Mouse (Mus musculus) intestine, embryonic 14.5 days (tissue): Measurements from ENCODE around the gene 4930595D18Rik. TPM values are rescaled to one million over a fixed set of nuclear protein-coding genes. Genes with fewer than 3 reads are reported as not detected.
A peak's percentile ranks its signal among the peaks of the same experiment; 100 is the strongest.

Source experiments
- ATAC-seq: fragments of 200-750 bp; cut with Nextera tagmentation; replicated peaks from 2 replicates; pipeline ENCODE4 v1.8.0; 2017; ENCODE audit warnings: low read depth, moderate number of reproducible peaks, moderate TSS enrichment, moderate library complexity; ENCODE audit not compliant: low FRiP score, low TSS enrichment
- DNase-seq: peaks from one replicate; pipeline ENCODE4 v3.0.0-alpha.2; 2018; ENCODE audit warnings: low spot score
- H3K27ac ChIP-seq: fragments of 300-500 bp; sonication (generic); 2 replicates; pipeline ENCODE4 v1.5.1; 2014; ENCODE audit warnings: low read depth, mild to moderate bottlenecking, control low read depth
- H3K27me3 ChIP-seq: fragments of 300-500 bp; sonication (generic); replicated peaks from 2 replicates; pipeline ENCODE4 v1.6.1; 2014; ENCODE audit warnings: low read length, control low read depth; ENCODE audit not compliant: control insufficient read depth, insufficient read depth
- H3K36me3 ChIP-seq: fragments of 300-500 bp; sonication (generic); 2 replicates; pipeline ENCODE4 v1.6.1; 2014; ENCODE audit warnings: low read length, control low read depth; ENCODE audit not compliant: control insufficient read depth, insufficient read depth
- H3K4me1 ChIP-seq: fragments of 300-500 bp; sonication (generic); replicated peaks from 2 replicates; pipeline ENCODE4 v1.6.1; 2014; ENCODE audit warnings: low read length, control low read depth, mixed read lengths; ENCODE audit not compliant: control insufficient read depth, insufficient read depth
- H3K4me2 ChIP-seq: fragments of 300-500 bp; sonication (generic); 2 replicates; pipeline ENCODE4 v1.6.1; 2014; ENCODE audit warnings: low read length
- H3K4me3 ChIP-seq: fragments of 300-500 bp; sonication (generic); 2 replicates; pipeline ENCODE4 v1.5.1; 2014; ENCODE audit warnings: low read depth, low read length, control low read depth, mixed read lengths
- H3K9ac ChIP-seq: fragments of 300-500 bp; sonication (generic); 2 replicates; pipeline ENCODE4 v1.6.1; 2014; ENCODE audit warnings: mild to moderate bottlenecking, low read length
- H3K9me3 ChIP-seq: fragments of 300-500 bp; sonication (generic); 2 replicates; pipeline ENCODE4 v1.6.1; 2016; ENCODE audit warnings: low read length, control low read depth; ENCODE audit not compliant: control insufficient read depth
- whole genome bisulfite sequencing: fragments of 180-500 bp; shearing (Covaris S2); extraction: QIAGEN DNeasy Blood & Tissue Kit; methylation state at CpG from one replicate; pipeline ENCODE4 v1.1.7; 2014; 5-methylcytosine and 5-hydroxymethylcytosine counted together
- polyA plus RNA-seq: library from polyadenylated mRNA; unstranded; fragments of >200 nt; fragmentation: Nextera tagmentation; extraction: Ambion mirVana; gene quantifications from 2 replicates; pipeline ENCODE4 v1.2.1, GENCODE M21; 2014

The 4930595D18Rik gene
- polyA plus RNA-seq, 1 experiment from 2014 or later: not detected

DNA sequence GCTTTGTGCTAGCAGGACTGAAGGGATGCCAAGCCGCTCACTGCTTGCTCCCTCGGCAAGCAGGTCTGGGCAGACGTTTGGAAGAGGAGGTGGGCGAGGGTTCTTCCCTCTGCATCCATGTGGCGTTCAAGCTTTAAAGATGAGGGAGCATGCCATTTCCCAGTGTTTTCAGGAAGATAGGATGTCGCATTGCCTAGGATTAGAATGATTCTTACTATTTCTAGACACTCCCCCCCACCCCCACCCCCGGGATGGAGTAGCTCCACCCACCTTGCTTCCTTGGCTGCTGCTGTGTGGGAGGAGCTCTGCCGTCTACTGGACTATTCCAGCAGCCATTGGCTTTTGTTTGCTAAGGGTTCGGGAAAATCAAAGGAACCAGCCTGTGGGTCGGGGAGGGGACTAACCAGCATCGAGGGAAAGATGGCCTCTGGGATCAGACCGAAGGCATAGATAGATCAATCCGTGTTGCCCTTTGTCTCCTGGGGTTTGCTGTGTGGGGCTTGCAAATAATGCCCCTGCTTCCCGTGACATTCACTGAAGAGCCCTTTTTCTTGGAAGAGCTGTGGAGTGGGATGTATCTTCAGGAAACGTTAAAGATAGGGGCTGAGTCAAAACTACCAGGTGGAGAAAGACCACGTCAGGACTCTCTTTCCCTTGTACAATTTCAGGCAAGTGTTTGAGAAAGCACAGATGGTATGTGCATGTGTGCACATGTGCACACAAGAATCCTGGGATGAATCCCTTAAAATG is 21.8 kb downstream of the 4930595D18Rik start:
- peak overlapping the region; percentile 29; the same call in 1 of the 2 replicates for H3K9ac ChIP-seq
- peak overlapping the region; percentile 43; the same call in 1 of the 2 replicates for H3K27ac ChIP-seq
- peak overlapping the region; percentile 15; the same call in 1 of the 2 replicates for H3K4me3 ChIP-seq
- ATAC-seq: no peak
- WGBS: 13% methylated on average over 16 of the region's 16 CpGs
- peaks cover 23% of the 10 kb centered on the region for H3K4me1 ChIP-seq
- H3K36me3 ChIP-seq: no peaks in the 10 kb centered on the region
- H3K9me3 ChIP-seq: no peaks in the 10 kb centered on the region
- H3K27me3 ChIP-seq: no peaks in the 10 kb centered on the region
- peak; percentile 76 for DNase-seq
- peak overlapping the region; percentile 47 for H3K4me2 ChIP-seq

DNA sequence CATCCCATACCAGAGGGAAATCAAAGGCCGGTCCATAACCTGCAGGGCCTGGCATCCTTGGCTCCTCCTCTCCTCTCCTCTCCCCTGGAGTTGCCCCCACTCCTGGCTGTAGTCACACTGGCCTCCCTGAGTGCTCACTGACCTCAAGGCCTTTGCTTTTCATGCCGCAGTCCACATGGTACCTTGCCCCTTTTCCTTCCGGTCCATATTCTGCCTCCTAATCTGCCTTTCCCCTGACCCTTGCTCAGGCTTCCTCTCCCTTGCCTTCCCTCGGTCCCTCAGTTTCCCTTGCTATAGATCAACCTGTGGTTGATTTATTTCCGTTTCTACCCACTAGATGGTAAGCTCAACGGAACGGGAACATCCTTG is 22.4 kb downstream of the 4930595D18Rik start:
- WGBS: 39% methylated on average over 7 of the region's 7 CpGs
- ATAC-seq (no peak), DNase-seq (no peak)
- no peak overlapping the region for H3K9ac ChIP-seq
- H3K4me3 ChIP-seq: no peak overlapping the region
- H3K4me1 ChIP-seq: peaks cover 21% of the 10 kb centered on the region
- no peak overlapping the region for H3K27ac ChIP-seq
- no peaks in the 10 kb centered on the region for H3K36me3 ChIP-seq
- no peaks in the 10 kb centered on the region for H3K27me3 ChIP-seq
- H3K4me2 ChIP-seq: peak overlapping the region; percentile 47; the same call in 1 of the 2 replicates
- H3K9me3 ChIP-seq: no peaks in the 10 kb centered on the region

DNA sequence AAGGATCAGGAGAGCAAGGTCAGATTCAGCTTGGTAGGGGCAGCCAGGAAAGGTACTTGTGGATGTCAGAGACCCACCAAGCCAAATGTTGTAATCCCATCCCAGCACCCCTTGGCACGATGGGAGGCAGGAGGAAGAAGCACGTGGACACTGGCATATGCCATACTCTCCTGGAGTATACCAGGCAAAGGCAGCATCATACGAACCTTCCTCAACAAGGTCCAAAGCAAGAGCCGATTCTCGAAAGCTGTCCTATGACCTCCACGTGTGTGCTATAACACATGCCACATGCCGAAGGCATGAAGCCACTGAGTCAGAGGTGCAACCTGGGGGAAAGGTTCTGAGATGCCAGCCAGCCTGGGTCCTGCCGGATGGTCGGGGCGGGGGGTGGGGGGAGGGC is 23.4 kb downstream of the 4930595D18Rik start:
- no peaks in the 10 kb centered on the region for H3K27me3 ChIP-seq
- H3K4me3 ChIP-seq: no peak overlapping the region
- H3K27ac ChIP-seq: no peak overlapping the region
- H3K36me3 ChIP-seq: no peaks in the 10 kb centered on the region
- no peak for ATAC-seq
- no peak for DNase-seq
- WGBS: 96% methylated on average over 10 of the region's 10 CpGs
- H3K9ac ChIP-seq: no peak overlapping the region
- H3K4me2 ChIP-seq: no peak overlapping the region
- H3K4me1 ChIP-seq: peaks cover 21% of the 10 kb centered on the region
- H3K9me3 ChIP-seq: no peaks in the 10 kb centered on the region

DNA sequence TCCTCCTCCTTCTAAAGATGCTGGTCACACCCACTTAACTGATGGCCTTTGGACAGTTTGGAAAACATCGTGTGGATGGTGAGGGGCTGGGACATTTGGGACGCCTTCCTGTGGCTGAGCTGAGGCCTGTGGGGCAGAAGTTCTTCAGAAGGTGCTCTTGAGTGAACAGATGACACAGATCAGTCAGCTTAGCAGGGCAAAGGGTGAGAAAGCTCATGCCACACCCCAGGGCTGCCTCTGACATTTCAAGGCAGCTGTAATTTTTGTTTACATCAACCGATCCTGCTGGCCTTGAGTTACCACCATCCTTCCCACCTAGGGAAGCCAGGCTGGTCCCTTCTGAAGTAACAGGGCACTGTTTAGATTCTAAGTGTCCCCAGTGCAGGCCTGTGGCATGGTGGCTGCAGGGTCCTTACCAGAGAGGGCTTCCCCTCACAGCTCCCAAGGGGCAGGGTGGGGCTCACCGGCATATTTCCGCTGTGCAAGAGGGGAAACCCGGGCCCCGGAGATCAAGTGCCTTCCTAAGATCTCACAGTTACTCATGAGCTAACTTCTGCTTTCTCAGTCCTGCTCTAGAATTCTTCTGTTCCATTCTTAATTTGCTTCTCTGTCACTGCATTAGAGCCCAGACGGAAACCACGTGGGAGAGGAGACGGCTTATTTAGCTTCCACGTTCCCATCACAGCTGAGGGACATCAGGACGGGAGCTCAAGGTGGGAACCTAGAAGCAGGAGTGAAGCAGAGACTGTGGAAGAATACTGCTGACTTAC is 24.4 kb downstream of the 4930595D18Rik start:
- Histone ChIP-seq H3K27ac (no peak overlapping the region), H3K9ac (0 out of 2 replicates have a peak overlapping the region, but pooled peaks have one; percentile 16), H3K27me3 (no peaks in the 10 kb centered on the region), H3K9me3 (0 out of 2 replicates have a peak, but pooled peaks cover 3% of the 10 kb centered on the region), H3K4me2 (no peak overlapping the region), H3K36me3 (no peaks in the 10 kb centered on the region), H3K4me3 (no peak overlapping the region), H3K4me1 (peaks cover 20% of the 10 kb centered on the region)
- 41% methylated on average over 12 of the region's 12 CpGs for WGBS
- DNase-seq (no peak), ATAC-seq (no peak)

DNA sequence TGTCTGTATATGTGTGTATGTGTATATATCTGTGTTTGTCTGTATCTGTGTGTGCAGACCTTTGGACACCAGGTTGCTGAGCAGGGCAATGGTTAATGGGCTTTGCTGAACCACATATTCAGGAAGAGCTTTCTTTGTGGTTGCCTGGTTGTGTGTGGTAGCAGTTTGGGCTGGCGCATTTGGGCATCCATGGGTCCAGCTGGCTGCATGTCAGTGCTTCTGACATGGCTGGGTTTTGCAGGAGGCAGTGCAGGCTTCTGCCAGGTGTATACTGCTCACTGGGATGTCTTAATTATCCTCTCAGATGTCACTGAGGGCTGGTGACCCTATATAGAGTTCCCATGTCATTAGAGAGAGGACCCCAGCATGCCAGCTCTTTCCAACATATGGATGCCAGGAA is 28.5 kb downstream of the 4930595D18Rik start:
- H3K9me3 ChIP-seq: 0 out of 2 replicates have a peak, but pooled peaks cover 3% of the 10 kb centered on the region
- H3K27ac ChIP-seq: no peak overlapping the region
- H3K9ac ChIP-seq: no peak overlapping the region
- no peak overlapping the region for H3K4me2 ChIP-seq
- H3K36me3 ChIP-seq: no peaks in the 10 kb centered on the region
- DNase-seq (no peak), ATAC-seq (no peak)
- no peaks in the 10 kb centered on the region for H3K27me3 ChIP-seq
- 82% methylated on average over 1 of the region's 1 CpGs for WGBS
- peaks cover 10% of the 10 kb centered on the region; the same call in 1 of the 2 replicates for H3K4me1 ChIP-seq
- no peak overlapping the region for H3K4me3 ChIP-seq

DNA sequence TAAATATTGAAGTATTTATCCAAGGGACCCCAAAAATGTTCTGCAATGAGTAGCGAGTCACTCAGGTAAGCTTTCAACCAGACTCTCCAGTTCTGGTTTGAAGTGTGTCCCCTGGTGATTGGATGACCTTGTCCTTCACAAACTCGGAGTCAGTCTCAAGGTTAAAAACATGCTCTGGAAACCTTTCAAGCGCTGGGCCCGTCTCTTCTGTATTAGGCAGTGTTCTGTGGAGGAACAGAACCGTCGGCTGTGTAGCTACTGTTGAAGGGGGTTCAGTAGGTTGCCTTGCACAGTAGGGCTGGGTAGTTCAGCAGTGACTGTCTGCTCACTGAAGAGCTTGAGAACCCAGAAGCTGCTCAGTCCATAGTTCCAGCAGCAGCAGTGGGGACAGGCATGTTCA is 29.6 kb downstream of the 4930595D18Rik start:
- Histone ChIP-seq H3K4me3 (no peak overlapping the region), H3K9me3 (0 out of 2 replicates have a peak, but pooled peaks cover 3% of the 10 kb centered on the region), H3K27me3 (no peaks in the 10 kb centered on the region), H3K36me3 (no peaks in the 10 kb centered on the region), H3K4me2 (no peak overlapping the region), H3K4me1 (peaks cover 8% of the 10 kb centered on the region; the same call in 1 of the 2 replicates), H3K9ac (no peak overlapping the region), H3K27ac (no peak overlapping the region)
- 82% methylated on average over 6 of the region's 6 CpGs for WGBS
- DNase-seq (no peak), ATAC-seq (no peak)

DNA sequence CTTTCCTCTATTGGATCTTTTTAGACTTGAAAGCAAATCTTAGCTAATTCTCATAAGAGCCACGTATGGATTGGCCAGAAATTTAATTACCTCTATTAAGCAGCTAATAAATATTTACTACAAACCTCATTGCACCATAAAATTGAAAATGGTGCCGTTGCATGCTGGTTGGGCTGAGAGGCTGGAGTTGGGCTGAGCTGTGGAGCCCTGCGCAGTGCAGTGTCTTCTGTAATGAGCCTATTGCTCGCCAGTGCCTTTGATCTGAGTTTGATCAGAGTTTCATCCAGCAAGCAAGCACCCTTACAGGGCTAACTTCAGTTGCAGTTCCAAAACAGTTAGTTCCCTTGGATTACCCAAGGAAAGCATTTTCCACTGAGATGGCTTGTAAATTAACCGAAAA is 30.3 kb downstream of the 4930595D18Rik start:
- no peak for ATAC-seq
- no peak overlapping the region for H3K4me2 ChIP-seq
- H3K36me3 ChIP-seq: no peaks in the 10 kb centered on the region
- H3K27me3 ChIP-seq: no peaks in the 10 kb centered on the region
- 48% methylated on average over 5 of the region's 5 CpGs for WGBS
- H3K4me1 ChIP-seq: peaks cover 8% of the 10 kb centered on the region; the same call in 1 of the 2 replicates
- H3K4me3 ChIP-seq: no peak overlapping the region
- H3K9me3 ChIP-seq: 0 out of 2 replicates have a peak, but pooled peaks cover 3% of the 10 kb centered on the region
- H3K27ac ChIP-seq: no peak overlapping the region
- H3K9ac ChIP-seq: no peak overlapping the region
- DNase-seq: no peak

DNA sequence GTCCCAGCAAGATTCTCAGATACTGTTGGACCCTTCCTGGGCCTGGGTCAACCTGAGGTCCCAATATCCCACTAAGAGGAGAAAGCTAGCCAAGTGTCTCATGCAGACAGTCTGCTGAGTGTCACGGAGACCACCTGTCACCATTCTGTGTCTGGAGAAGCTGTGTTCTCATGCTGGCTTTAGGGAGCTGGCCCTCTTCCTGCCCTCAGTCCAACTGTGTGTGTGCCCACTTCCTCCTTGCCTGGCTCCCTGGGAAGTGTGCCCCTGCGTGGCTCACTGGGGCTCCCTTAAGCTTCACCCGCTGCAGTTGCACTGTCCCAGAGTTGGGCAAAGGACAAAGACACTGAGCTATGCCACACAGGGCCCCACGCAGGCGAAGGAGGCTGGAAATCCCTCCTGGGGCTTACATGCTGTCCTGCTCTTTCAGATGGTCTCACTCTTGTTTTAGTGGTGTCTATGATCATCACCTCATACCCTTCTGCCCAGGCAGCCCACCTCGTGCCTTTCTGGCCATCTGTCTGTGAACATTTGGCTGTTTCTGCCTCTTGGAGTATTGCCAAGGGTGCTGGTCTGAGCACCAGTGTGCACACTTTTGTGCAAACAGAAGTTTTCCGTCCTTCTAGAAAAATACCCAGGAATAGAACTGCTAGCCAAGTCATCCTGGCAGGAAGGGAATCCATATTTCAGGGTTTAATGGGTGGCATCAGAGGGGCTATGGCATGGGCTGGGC is 31.1 kb downstream of the 4930595D18Rik start:
- H3K27ac ChIP-seq: no peak overlapping the region
- H3K9ac ChIP-seq: no peak overlapping the region
- 68% methylated on average over 7 of the region's 7 CpGs for WGBS
- H3K4me2 ChIP-seq: no peak overlapping the region
- DNase-seq (no peak), ATAC-seq (no peak)
- peaks cover 8% of the 10 kb centered on the region; the same call in 1 of the 2 replicates for H3K4me1 ChIP-seq
- no peak overlapping the region for H3K4me3 ChIP-seq
- H3K27me3 ChIP-seq: no peaks in the 10 kb centered on the region
- H3K36me3 ChIP-seq: no peaks in the 10 kb centered on the region
- 0 out of 2 replicates have a peak, but pooled peaks cover 3% of the 10 kb centered on the region for H3K9me3 ChIP-seq
